Mouse (Mus musculus) thymus, adult 2 months (tissue): ENCODE data around the gene Gpr18. TPM values are rescaled to one million over a fixed set of nuclear protein-coding genes. Genes with fewer than 3 reads are reported as not detected.

Experiments used
- DNase-seq: peaks from one replicate; pipeline ENCODE4 v3.0.0; 2021
- H3K27ac ChIP-seq: fragments of 200-500 bp; 2 replicates; pipeline ENCODE4 v1.5.1; 2012; ENCODE audit warnings: low read length, control low read depth; ENCODE audit not compliant: control insufficient read depth, insufficient read depth
- H3K27me3 ChIP-seq: fragments of 200-500 bp; 2 replicates; pipeline ENCODE4 v1.6.1; 2012; ENCODE audit warnings: mild to moderate bottlenecking, low read length, moderate library complexity, mixed read lengths; ENCODE audit not compliant: control insufficient read depth, insufficient read depth
- H3K36me3 ChIP-seq: fragments of 200-500 bp; 2 replicates; pipeline ENCODE4 v1.6.1; 2012; ENCODE audit warnings: mild to moderate bottlenecking, low read length, moderate library complexity; ENCODE audit not compliant: control insufficient read depth, insufficient read depth
- H3K4me1 ChIP-seq: fragments of 200-500 bp; replicated peaks from 2 replicates; pipeline ENCODE4 v1.6.1; 2012; ENCODE audit warnings: low read length; ENCODE audit not compliant: control insufficient read depth, insufficient read depth
- H3K4me3 ChIP-seq: fragments of 200-500 bp; 2 replicates; pipeline ENCODE4 v1.5.1; 2012; ENCODE audit warnings: mild to moderate bottlenecking, low read length, control low read depth, moderate library complexity; ENCODE audit not compliant: control insufficient read depth, insufficient read depth
- CTCF ChIP-seq: fragments of 200-500 bp; IDR thresholded peaks from 2 replicates; pipeline ENCODE4 v1.5.1; 2012; ENCODE audit warnings: mild to moderate bottlenecking, control low read depth, low read length, moderate library complexity, borderline replicate concordance; ENCODE audit not compliant: control insufficient read depth, poor library complexity, insufficient read depth; ENCODE audit errors: extremely low read depth
- POLR2A ChIP-seq: fragments of 200-500 bp; IDR thresholded peaks from 2 replicates; pipeline ENCODE4 v1.6.1; 2012; ENCODE audit warnings: mild to moderate bottlenecking, low read length, control low read depth, moderate library complexity; ENCODE audit not compliant: control insufficient read depth, poor library complexity, insufficient read depth; ENCODE audit errors: extremely low read depth
- WGBS: fragments of 180-500 bp; shearing (Covaris S2); methylation state at CpG from one replicate; pipeline ENCODE4 v1.1.7; 2018; 5-methylcytosine and 5-hydroxymethylcytosine counted together
- polyA plus RNA-seq: library from polyadenylated mRNA; depleted of rRNA; stranded (reverse); fragments of >200 nt; gene quantifications from 2 replicates; pipeline ENCODE4 v1.2.3, GENCODE M21; 2012

Gpr18 gene
- polyA plus RNA-seq, 1 experiment = 32.8 TPM

- peaks cover 6% of the 10 kb centered on the region for H3K36me3 ChIP-seq
- H3K4me1 ChIP-seq = peaks cover 16% of the 10 kb centered on the region
- TF ChIP-seq POLR2A (no peak), CTCF (no peak)
- 13% methylated on average over 6 of the region's 6 CpGs for WGBS
- H3K27ac ChIP-seq = peak overlapping the region; percentile 84
- no peaks in the 10 kb centered on the region for H3K27me3 ChIP-seq
- no peak overlapping the region for H3K4me3 ChIP-seq
- DNase-seq = no peak
These were observed 922 bp upstream of the Gpr18 start for GRCm38 (mm10) chr14:121916311-121917094.

GRCm38 (mm10) chr14:121915143-121915542 lies 438 bp downstream of the Gpr18 start:
- Histone ChIP-seq H3K4me3 (no peak overlapping the region), H3K27me3 (no peaks in the 10 kb centered on the region), H3K4me1 (peaks cover 16% of the 10 kb centered on the region), H3K36me3 (peaks cover 8% of the 10 kb centered on the region), H3K27ac (no peak overlapping the region; the same call in 1 of the 2 replicates)
- TF ChIP-seq CTCF (no peak), POLR2A (no peak)
- 69% methylated on average over 5 of the region's 5 CpGs for WGBS
- no peak for DNase-seq

- Histone ChIP-seq H3K4me1 (peaks cover 15% of the 10 kb centered on the region), H3K27ac (no peak overlapping the region), H3K36me3 (peaks cover 21% of the 10 kb centered on the region), H3K4me3 (no peak overlapping the region), H3K27me3 (no peaks in the 10 kb centered on the region)
- 95% methylated on average over 7 of the region's 7 CpGs for WGBS
- TF ChIP-seq POLR2A = no peak
- TF ChIP-seq CTCF = no peak
- no peak for DNase-seq
These were observed 3.1 kb downstream of the Gpr18 start for GRCm38 (mm10) chr14:121912501-121912900.

- no peak overlapping the region for H3K27ac ChIP-seq
- peaks cover 14% of the 10 kb centered on the region for H3K4me1 ChIP-seq
- DNase-seq = no peak
- WGBS = 91% methylated on average over 6 of the region's 6 CpGs
- TF ChIP-seq CTCF (no peak), POLR2A (no peak)
- H3K27me3 ChIP-seq = no peaks in the 10 kb centered on the region
- H3K36me3 ChIP-seq = peaks cover 21% of the 10 kb centered on the region
- H3K4me3 ChIP-seq = no peak overlapping the region
These were observed 5.7 kb downstream of the Gpr18 start for GRCm38 (mm10) chr14:121909868-121910267.

GRCm38 (mm10) chr14:121906992-121907681 lies 8.4 kb downstream of the Gpr18 start:
- WGBS = 58% methylated on average over 11 of the region's 11 CpGs
- no peak overlapping the region for H3K4me3 ChIP-seq
- H3K27me3 ChIP-seq = no peaks in the 10 kb centered on the region
- H3K36me3 ChIP-seq = peaks cover 21% of the 10 kb centered on the region
- H3K27ac ChIP-seq = peak overlapping the region; percentile 65
- peaks cover 31% of the 10 kb centered on the region for H3K4me1 ChIP-seq
- no peak for TF ChIP-seq CTCF
- no peak for TF ChIP-seq POLR2A
- DNase-seq = no peak

GRCm38 (mm10) chr14:121906341-121906991 lies 9.1 kb downstream of the Gpr18 start:
- Histone ChIP-seq H3K27me3 (no peaks in the 10 kb centered on the region), H3K36me3 (peaks cover 14% of the 10 kb centered on the region), H3K4me3 (no peak overlapping the region), H3K27ac (peak overlapping the region; percentile 92), H3K4me1 (peaks cover 31% of the 10 kb centered on the region)
- WGBS = 13% methylated on average over 8 of the region's 8 CpGs
- DNase-seq = no peak
- TF ChIP-seq POLR2A (no peak), CTCF (no peak)
